Mouse (Mus musculus): ENCODE data around the gene Sema7a.

The Sema7a gene

DNA sequence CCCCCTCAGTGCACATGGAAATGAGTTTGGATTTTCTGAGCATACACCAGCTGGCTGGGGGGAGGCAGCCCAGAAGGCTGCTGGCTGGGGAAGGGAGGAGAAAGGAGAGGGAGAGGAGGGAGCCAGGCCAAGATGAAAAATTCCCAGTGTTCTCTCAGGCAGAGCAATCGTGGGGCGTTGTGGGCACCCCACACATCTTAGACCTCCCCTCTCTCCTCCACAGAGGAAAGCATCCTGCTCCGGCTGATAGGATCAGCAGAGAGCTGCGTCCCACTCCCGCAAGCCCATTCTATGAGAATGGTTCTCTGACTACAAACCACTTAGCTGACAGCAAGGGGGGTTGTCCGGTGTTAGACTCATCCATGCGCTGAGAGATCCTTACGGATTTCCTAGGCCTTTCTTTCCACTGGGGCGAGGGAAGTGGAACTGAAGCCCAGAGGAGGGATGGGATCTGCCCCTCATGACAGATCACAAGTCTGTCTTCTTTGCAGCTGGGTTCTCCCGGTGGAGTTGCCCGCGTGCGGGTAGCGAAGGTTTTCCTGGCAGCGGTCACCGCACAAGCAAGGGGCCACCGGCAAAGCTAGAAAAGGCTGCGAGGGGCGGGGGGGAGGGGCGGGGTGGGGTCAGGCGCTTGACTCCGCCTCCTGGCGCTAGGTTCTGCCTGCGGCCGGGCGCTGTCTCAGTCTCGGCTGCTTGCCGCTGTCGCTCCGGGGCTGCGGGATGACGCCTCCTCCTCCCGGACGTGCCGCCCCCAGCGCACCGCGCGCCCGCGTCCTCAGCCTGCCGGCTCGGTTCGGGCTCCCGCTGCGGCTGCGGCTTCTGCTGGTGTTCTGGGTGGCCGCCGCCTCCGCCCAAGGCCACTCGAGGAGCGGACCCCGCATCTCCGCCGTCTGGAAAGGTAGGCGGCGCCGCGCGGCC, at the start of gene Sema7a:
Gene Sema7a (plus strand): TSS at position 682 of the 918 bp plus-strand sequence.
- DNase-seq, result peak; percentile 79 to 80

DNA sequence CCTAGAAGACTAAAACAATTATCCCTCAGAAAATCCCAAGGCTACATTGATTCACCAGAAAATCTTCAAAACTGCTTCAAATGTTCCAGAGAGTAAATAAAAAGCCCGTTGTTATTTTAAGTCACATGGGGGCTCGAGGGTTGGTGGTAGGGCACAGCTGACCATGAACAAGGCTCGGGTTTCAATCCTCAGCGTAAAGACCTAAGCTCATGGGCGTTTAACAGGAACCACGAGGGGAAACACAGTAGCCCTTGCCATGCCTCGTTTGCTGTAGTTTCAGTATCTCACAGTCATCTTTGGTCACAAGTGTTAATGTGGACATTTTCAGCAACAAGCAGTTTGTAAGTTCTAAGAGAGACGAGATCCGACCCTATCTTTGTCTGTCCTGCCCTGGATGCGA, 39.4 kb upstream of the Sema7a start:
- no peak for DNase-seq

DNA sequence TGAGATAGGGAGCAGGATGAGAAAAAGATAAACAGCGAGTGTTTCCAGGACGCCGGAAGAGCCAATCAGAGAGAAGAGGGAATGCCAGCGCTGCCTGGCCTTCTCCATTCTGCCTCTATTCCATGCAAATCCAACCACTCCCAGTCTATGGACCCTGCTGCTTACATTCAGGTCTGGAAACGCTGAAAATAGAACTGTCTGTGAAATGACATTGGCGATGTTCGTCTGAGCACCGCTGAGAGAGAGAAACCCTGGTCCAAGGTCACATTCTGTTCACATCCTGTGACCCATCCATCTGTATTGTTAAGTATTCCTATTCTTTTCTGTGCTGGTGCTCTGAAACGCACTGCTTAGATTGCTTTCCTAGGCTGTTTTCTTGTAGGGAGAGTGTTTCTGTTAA, 38.7 kb upstream of the Sema7a start:
- no peak for DNase-seq

DNA sequence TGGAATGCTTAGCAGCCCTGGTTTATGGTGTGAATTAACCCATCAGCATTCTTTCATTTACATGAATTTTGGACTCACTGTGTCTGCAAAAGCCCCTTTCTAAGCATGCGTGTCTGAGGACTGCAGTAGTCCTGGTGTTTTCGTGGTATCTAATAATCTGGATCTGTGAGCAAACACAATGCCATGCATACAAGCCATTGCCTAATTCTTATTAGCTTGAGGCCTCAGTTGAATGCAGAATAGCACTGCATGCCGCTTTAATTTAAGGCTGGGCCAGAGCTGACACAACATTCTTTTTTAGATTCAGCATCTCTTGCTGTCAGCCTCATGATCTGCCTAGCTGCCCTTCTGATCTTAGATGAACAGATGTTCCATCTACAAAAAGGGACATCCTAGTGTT, 38.3 kb upstream of the Sema7a start:
- DNase-seq, result no peak

DNA sequence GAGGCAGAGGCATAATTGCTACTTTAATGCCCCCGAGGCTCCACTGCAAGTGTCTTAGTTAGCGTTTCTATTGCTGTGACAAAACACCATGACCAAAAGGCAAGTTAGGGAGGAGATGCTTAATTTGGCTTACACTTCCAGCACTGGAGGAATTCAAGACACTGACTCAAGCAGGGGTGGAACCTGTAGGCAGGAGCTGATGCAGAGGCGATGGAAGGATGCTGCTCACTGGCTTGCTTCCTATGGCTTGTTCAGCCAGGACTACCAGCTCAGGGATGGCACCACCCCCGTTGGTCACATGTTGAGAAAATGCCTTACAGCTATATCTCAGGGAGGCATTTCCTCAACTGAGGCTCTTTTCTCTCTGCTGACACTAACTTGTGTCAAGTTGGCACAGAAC, 37.8 kb upstream of the Sema7a start:
- no peak for DNase-seq

DNA sequence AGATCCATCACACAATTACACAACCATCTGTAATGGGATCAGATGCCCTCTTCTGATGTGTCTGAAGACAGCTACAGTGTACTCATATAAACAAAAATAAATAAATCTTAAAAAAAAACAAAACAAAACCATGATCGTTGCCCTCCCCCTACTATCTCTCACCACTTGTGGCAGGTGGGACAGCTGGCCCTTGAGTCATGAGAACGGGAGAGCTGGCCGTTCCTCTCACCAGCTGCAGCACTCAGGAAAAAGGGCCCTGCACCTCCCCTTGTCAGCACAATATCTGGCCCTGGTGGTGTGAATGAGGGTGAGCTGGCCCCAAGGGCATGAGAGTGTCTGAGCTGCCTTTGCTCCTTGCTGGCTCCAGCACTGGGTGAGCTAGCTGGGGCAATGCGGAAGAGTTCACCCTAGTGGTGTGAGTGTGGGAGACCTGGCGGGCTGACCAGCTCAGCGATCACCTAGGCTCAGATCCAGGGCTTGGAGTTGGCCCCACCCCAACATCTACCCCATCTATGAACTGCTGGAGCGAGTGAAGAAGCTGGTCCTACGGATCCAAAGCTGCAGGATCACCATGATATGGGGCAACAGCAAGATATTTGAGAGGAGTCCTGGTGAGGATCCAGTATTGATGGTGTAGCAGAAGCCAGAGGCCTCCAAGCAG, 36.2 kb upstream of the Sema7a start:
- DNase-seq, result no peak

DNA sequence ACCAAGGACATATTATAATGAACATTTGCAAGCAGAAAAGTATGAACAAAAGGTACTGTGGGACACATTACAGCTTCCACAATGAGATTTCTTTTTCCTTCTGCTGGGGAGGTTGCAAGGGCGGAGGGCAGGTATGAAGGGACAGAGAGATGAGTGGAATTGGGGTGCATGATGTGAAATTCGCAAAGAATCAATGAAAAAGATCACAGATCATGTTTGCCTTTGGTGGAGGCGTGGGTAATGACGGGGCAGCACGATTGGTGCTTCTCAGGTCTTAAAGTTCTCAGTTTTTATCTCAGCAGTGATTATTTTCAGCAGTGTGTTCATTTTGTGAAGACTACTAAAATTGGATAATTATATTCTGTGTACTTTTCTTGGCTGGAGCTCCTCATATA, 35.7 kb upstream of the Sema7a start:
- no peak for DNase-seq

DNA sequence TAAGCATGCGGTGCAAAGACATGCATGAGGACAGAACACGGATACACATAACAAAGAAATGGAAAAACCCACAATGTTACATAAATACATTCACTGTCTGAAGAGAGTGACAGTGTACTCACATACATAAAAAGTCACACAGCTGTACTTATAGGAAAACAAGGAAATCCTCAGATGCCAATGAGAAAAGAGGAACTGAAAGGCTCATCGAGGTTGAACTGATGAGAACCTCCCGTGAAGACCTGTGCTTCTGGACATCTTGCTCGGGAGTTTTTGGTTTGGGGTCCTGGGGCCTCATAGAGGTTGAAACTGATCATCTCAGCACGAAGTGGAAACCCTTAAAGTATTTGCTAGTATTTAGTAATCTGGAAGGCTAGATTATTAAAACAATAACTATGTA, 32.7 kb upstream of the Sema7a start:
- DNase-seq, result no peak

DNA sequence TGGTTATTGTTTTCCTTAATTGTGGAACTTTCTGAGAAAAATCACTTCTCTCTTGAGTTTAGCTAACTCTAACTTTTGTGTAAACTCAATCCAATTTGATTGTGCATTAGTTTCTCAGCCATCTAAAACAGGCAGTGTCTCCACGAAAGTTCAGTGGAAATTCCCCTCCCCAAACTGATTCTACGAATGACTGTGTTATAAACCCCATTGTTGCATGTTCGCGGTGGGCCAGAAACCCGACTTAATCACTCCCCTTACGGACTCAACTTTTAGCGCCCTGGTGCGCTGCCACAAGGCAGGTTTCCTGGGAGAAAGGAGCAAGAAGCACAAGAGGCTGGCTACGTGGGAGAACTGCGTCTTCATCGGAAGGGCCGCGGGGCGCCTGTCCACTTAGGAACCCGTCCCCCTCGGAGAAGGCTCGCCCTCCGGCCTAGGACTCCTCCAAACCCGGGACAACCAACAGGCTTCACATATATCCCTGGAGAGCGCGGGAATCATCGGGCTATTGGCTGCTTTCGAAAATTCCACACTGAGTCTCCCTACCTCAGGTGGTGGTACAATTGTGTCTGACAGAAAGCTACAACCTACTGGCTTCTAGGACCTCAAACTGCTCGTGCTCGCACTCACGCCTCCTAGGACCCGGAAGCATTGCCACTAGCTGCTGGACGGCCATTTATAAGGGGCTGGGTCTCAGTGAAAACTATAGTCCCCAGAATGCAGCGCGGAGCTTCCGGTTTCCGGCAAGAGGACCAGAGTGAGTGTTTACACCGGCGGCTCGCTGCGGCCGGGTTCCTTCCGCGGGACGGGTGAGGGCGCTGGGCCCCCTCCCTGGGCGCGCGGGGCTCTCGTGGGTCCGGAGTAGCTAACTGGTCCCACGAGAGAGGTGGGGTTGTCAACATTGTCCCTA, 29.4 kb upstream of the Sema7a start, which contains the start of gene Ubl7:
Gene Ubl7 (plus strand): TSS at position 726 of the 907 bp plus-strand sequence.
- DNase-seq, result peak; percentile 87 to 91

DNA sequence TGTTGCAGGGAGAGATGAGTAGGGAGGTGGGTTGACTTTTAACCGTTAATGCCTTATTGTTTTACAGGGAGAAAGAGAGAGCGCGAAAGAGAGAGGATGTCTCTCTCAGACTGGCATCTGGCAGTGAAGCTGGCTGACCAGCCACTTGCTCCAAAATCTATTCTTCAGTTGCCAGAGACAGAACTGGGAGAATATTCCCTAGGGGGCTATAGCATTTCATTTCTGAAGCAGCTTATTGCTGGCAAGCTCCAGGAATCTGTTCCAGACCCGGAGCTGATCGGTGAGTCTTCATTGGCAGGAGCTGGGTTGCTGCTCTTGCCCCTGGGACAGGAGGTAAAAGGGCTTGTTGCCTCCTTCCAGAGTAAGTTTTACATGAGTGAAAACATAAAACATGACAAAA, 27.3 kb upstream of the Sema7a start:
- DNase-seq, result no peak

DNA sequence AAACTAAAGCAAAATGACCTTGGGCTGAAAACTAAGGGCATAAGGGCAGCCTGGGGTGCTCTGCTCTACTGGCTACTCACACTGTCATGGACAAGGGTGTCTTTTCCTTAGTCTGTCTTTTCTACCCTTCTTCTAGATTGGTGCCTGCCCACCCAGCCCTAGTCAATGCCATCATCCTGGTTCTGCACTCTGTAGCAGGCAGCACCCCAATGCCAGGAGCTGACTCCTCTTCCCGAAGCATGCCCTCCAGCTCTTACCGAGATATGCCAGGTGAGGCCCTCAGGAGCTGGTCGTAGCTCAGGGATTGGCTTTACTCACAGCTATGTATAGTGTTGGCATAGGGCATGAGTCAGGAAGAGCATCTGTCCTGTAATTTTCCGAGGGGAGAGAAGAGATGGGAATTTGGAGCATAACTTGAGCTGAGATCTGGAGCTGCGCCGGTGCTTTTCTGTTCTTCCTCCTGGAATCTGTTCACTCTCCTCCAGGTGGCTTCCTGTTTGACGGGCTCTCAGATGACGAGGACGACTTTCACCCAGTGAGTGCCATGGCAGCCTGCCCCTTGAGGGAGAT, 18.3 kb upstream of the Sema7a start:
- DNase-seq, result no peak

DNA sequence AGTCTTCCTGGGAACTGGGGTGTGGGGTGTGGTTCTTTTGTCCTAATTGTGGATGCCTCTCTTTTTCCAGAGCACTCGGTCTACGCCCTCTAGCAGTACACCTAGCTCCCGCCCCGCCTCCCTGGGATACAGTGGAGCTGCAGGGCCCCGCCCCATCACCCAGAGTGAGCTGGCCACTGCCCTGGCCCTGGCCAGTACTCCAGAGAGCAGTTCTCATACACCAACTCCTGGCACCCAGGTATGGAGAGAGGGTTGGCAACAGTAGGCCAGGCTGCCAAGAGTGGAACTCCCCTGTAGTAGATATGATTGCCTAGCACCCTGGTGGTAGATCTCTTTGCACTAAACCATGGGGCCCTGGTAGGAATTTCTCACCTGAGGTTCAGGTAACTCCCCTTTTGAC, 17.5 kb upstream of the Sema7a start:
- DNase-seq, result peak in 1 of 2 experiments; percentile 2

DNA sequence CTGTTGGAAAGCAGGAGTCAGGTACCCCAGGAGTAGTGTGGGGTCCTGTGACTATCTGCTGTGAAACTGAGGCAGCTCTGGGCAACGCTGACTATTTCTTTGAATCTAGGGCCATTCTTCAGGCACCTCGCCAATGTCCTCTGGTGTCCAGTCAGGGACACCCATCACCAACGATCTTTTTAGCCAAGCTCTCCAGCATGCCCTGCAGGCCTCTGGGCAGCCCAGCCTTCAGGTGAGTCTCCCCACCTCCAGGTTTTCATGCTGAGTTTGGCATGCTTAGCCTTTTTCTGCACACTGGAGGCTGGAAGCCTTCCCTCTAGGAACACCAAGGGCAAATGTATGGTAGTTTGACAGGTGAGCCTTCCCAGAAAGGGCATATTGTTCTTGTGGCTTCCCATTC, 16.9 kb upstream of the Sema7a start:
- DNase-seq, result no peak

DNA sequence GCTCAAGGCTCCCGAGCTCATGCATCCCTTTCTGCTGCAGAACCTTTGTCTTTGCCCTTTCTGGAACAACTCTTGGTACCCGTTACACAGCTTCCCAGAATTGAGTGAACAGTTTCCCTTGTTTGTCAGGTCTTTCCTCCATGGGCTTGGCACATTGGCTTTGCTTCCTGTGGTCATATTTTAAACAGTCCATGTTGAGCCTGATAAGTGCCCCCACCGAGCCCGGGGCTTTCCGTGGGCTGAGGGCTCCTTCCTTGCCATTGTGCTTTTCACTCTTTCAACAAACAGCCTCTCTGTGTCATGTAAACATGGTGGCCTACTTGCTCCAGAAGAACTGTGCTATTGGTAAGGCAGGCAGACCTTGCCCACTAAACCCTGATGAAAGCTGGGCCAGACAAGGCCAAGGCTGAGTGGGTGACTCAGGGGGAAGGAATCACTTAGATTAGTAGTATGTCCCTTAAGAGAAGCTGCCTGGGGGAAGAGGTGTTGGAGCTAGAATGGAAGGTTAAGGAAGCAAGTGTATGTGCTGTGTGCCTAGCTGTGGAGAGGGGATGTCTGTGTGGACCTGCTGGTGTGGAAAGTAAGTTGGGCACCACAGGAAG, 8.6 kb upstream of the Sema7a start:
- DNase-seq, result peak in 1 of 2 experiments; percentile 2

DNA sequence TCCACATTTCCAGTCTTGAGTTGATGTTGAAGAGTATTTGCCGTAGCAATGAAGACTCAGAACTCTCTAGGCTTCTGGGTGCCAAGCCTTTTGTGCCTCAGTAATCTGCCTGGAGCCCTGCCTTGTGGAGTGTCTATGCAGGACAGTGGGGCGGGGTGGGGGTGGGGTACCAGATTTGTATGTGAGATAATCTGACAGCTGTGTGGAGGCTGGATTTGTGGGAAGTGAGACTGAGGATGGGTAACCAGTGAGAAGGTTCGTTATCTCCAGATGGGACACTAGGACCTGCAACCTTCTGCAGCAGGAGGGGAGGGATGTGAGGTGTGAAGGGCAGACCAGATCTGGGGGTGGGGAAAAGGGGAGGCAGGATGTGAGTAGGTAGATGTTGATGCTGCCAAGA, 7.7 kb upstream of the Sema7a start:
- DNase-seq, result peak in 1 of 2 experiments; percentile 8

DNA sequence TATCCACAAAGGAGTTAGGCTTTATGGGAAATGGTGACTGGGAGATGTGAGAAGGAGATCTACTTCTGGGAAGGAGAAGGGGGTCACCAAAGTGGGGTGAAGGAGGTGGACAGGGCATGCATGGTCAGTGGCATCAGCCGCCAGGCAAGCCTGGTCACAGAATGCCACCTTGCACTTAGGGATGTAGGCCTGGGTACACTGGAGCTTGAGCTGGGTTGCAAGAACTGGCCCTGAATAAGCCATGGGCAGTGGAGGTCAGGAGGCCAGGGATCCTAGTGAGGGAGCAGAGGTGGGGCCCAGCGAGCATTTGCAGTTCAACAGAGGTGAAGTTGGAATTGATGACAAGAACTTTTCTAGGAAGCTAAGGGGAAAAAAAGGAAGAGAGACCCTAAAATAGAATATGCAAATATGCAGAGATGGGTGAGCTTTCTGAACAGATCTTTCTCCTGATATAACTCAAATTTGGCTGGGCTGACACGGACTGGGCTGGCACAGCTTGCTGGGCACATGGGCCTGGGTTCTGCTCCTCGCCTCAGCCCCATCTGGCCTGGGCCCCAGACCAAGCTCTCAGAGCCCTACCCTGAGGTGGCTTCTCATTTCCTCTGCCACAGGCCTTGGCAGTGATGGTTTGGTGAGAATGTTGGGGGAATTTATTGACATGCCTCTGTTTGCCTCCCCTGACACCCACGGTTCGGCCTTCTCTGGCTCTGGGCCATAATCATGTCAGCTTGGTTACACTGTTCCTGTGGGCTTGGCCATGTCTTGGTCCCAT, 6.9 kb upstream of the Sema7a start:
- peak in 1 of 2 experiments; percentile 3 for DNase-seq

DNA sequence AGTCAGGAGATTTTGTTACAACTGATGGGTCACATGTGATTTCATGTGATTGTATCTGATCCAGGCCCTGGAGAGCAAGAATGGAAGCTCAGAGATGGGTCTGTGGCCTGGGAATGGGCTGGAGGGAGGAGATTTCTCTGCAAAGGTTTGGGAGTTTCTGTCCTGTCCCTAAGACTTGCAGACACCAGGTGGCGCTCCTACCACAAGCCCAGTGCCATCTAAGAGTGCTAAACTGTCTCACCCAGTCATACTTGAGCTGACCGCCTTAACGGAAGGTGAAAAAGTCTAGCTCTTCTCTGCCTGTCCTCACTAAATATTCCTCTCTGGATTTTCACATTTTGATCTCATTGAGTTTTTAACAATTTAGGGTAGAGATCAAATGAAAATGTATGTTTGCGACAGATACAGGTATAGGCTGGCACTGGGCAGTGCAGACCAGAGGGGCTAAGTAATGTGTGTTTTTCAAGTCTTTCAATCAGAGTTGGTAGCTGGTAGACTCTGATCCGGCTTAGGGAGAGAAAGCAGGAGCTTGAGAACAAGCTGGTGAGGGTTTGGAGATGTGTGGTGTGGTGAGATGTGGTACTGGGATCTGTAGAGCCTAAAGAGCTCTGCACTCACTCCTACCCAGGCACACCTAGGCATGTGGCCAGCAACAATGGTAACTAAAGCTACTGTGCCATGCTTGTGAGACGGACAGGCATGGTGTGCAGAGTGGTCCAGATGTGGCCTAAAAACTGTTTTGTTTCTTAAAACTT, 4.1 kb upstream of the Sema7a start:
- peak; percentile 69 to 77 for DNase-seq

DNA sequence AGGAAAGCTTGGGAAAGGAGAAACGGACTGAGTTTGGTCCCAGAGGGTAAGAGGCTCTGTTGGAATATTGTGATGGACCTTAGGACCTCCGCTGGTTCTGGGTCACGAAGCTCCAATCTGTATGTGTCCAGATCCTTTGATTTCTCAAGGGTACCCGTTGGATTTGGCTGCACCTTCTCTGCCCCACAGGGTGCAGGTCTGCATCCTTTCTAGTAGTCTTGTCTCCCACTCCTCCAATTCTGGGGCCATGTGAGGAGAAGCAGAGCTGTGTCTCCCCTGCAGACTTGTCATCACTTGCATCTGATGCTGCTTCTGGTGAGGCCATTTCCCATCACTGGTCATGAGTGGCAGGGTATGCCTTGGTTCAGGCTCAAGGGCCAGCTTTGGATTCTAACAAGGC, 2.7 kb upstream of the Sema7a start:
- DNase-seq, result peak in 1 of 2 experiments; percentile 2

DNA sequence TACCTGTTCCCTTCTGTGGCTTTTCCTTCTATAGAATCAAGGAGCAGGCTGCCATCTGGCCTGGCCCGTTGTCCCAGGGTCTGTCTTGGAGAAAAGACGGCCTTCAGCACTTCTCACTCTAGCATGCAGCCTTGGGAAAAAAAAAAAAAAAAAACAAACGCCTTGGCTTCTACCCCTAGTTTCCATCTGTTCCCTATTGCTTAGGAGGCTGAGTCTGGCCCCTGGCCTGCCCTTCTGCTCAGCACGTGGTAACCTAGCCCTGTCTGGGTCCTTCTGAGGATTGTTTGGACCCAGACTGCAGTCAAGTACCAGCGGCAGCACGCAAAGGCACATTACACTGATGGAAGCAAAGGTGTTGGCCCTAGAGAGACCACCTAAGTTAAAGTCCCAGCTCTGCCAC, 2.3 kb upstream of the Sema7a start:
- DNase-seq, result peak in 1 of 2 experiments; percentile 2

DNA sequence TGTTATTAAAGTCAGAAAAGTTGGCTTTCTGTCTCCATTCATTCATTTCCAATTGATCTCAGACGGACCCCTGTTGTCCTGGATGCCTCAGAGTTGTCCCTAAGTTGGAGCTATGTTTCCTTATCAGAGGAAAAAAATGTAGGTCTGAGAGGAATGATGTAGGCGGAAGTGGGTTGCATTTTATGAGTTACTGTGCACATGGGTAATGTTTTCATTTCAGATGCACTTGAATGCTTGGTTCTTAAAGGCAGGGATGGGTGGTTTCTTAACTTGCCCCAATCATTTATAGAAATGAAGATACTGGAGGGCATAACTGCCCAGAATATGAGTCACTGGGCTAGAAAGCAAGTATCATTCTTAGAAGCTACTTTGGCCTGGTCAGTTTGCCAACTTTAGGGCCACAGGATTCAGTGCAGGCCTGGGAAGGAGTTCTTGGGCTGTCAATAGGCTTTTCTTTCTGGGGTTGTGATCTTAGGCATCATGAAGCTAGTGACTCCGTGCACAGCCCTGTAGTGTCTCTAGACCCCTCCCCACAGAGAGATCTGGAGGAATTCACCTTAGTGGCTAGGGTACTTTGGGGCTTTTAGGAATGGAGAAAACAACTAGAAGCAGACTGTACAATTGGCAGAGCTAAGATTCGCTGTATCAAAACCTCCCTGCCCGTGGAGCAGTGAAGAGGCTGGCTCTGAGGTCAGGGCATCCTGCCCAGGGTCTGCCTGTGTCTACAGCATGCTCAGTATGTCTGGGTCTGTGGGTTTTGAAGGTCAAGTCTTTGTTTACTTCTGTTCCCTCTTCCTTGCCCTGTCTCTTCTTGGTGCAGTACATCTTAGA, 1.5 kb upstream of the Sema7a start:
- no peak for DNase-seq
